Mouse (Mus musculus): ENCODE measurements around the gene Ajuba.
A peak's percentile ranks its signal among the peaks of the same experiment; 100 is the strongest.

Ajuba gene

GRCm38 (mm10) chr14:54592319-54592934, 15.1 kb upstream of the Ajuba start:
- no peak for DNase-seq (ENCODE audit: low spot score in 2 of 2)

GRCm38 (mm10) chr14:54591056-54591455, 13.7 kb upstream of the Ajuba start:
- no peak for DNase-seq (ENCODE audit: low spot score in 2 of 2)

- DNase-seq (ENCODE audit: low spot score in 2 of 2) = peak; percentile 48 to 70
Observed at GRCm38 (mm10) chr14:54583681-54584338, 6.5 kb upstream of the Ajuba start.

GRCm38 (mm10) chr14:54582536-54582935, 5.2 kb upstream of the Ajuba start:
- no peak for DNase-seq (ENCODE audit: low spot score in 2 of 2)

- no peak for DNase-seq (ENCODE audit: low spot score in 2 of 2)
Observed at GRCm38 (mm10) chr14:54579638-54580037, 2.3 kb upstream of the Ajuba start.

- DNase-seq (ENCODE audit: low spot score in 2 of 2) = no peak
Observed at GRCm38 (mm10) chr14:54578063-54578462, 705 bp upstream of the Ajuba start.

- no peak for DNase-seq (ENCODE audit: low spot score in 2 of 2)
Observed at GRCm38 (mm10) chr14:54576241-54577088, 893 bp downstream of the Ajuba start.

GRCm38 (mm10) chr14:54575631-54576030, 1.7 kb downstream of the Ajuba start:
- DNase-seq (ENCODE audit: low spot score in 2 of 2) = peak; percentile 85 to 88

GRCm38 (mm10) chr14:54575031-54575430, 2.3 kb downstream of the Ajuba start:
- DNase-seq (ENCODE audit: low spot score in 2 of 2) = no peak

GRCm38 (mm10) chr14:54574253-54574652, 3.1 kb downstream of the Ajuba start:
- DNase-seq (ENCODE audit: low spot score in 2 of 2) = peak; percentile 67 to 70

- peak; percentile 68 to 70 for DNase-seq (ENCODE audit: low spot score in 2 of 2)
Observed at GRCm38 (mm10) chr14:54572790-54573736, 4.3 kb downstream of the Ajuba start.

- DNase-seq (ENCODE audit: low spot score in 2 of 2) = no peak
Observed at GRCm38 (mm10) chr14:54572122-54572521, 5.2 kb downstream of the Ajuba start.

GRCm38 (mm10) chr14:54569451-54570392, 7.6 kb downstream of the Ajuba start:
- no peak for DNase-seq (ENCODE audit: low spot score in 2 of 2)

GRCm38 (mm10) chr14:54568694-54569414, 8.5 kb downstream of the Ajuba start:
- peak; percentile 56 to 80 for DNase-seq (ENCODE audit: low spot score in 2 of 2)

- DNase-seq (ENCODE audit: low spot score in 2 of 2) = no peak
Observed at GRCm38 (mm10) chr14:54560527-54561242, 16.7 kb downstream of the Ajuba start.

- DNase-seq (ENCODE audit: low spot score in 2 of 2) = no peak
Observed at GRCm38 (mm10) chr14:54557330-54557729, 20.0 kb downstream of the Ajuba start.

- DNase-seq (ENCODE audit: low spot score in 2 of 2) = peak; percentile 78 to 82
Observed at GRCm38 (mm10) chr14:54553975-54554769, 23.2 kb downstream of the Ajuba start, which contains the start of gene Haus4. Haus4 (minus strand) TSS chr14:54554616.

GRCm38 (mm10) chr14:54553454-54553974, 23.8 kb downstream of the Ajuba start:
- no peak for DNase-seq (ENCODE audit: low spot score in 2 of 2)

Data from urinary bladder, postnatal 4 days (tissue).